Mouse (Mus musculus): Measurements from ENCODE around the gene Gm21060.
A peak's percentile ranks its signal among the peaks of the same experiment; 100 is the strongest.
"Not testable (repeated sequence)": the region's sequence is repeated elsewhere in the genome, so short reads cannot be mapped to it uniquely, and the experiment has no call there.

Gene Gm21060

DNA sequence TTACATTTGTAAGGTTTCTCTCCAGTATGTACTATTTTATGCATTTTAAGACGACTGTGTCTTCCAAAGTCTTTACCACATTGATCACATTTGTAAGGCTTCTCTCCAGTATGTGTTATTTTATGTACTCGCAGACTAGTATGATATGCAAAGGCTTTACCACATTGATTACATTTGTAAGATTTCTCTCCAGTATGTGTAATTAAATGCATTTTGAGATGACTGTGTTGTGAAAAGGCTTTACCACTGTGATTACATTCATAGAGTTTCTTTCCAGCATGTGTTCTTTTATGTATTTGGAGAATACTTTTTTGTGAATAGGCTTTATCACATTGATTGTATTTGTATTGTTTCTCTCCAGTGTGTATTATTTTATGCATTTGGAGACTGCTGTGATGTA, at the start of gene Gm21060:
Gene Gm21060 (minus strand): TSS at position 101 of the 400 bp plus-strand sequence.
- DNase-seq (ENCODE audit: low read depth, low spot score) = no peak

DNA sequence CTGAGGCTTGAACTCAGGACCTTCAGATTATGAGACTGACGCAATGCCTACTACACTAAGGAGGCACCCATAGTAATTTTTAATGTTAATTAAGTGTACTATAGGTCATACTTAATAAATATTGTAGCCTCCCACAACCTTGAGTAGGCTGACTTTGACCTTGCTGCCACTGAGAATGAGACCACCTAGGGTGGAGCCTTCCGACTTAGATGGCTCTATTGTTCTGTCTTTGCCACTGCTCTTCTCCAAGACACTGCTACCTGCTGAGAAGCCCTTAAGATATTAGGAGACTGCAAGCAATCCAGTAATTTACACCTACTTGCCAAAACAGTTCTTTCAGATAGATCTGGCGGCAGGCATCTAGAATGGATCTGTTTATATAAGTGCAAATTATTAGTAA, 24.0 kb upstream of the Gm21060 start:
- not testable (repeated sequence) for DNase-seq (ENCODE audit: low read depth, low spot score)

DNA sequence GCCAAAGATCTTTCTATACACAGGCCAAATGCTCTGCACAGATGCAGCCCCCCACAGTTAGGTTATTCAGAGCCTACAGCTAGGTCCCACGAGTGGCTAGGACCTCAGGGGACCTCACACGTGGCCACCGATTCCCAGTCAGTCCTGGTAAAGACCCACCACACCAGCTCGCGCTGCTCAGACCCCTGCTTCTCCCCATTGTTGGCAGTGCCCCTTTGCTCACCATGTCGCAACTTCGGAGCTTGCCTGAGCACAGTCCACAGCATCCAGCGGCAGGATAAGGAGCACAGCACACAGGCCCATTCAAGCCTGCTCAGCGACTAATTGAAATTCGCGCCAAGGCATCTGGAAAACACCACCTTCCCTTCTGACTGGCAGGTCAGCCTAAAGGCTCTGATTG, 16.3 kb upstream of the Gm21060 start:
- not testable (repeated sequence) for DNase-seq (ENCODE audit: low read depth, low spot score)

DNA sequence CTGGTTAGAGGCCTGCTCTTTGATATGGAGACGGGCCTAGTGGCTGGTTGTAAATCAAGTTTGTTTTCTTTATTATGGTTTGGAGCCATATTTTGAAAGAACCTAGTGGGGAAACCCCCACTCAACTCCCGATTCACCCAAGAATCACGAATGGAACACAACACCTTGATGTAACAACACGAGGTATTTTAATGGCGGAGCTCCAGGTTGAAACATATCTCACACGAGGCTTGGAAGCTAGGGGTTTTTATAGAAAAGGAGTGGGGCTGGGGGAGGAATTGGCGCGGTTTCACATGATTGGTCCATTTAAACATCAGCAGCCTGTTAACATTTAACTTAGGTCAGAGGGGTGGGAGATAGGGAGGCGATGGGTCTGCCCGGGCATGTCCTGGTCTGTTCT, 15.5 kb upstream of the Gm21060 start:
- not testable (repeated sequence) for DNase-seq (ENCODE audit: low read depth, low spot score)

- not testable (repeated sequence) for DNase-seq (ENCODE audit: low read depth, low spot score)
Measured at GRCm38 (mm10) chr19:61308083-61308482, 11.2 kb upstream of the Gm21060 start.

DNA sequence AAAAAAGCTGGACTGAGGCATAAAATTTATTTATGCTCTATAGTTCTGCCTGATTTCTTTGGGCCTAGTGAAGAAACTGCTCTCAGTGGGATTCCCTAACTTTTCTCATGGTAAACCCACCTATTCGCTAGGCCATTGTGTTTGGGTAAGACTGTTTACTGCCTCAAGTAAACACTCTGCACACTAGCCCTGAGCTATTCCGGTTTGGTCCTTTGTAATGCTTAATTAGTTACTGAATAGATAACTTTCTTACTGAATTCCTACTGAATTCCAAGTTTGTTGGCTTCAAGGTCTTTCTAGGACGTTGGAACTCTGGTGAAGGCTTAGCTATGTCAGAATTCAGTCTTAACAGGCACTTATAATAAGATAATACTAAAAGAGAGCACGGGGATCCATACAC, 11.8 kb downstream of the Gm21060 start:
- DNase-seq (ENCODE audit: low read depth, low spot score) = not testable (repeated sequence)

DNA sequence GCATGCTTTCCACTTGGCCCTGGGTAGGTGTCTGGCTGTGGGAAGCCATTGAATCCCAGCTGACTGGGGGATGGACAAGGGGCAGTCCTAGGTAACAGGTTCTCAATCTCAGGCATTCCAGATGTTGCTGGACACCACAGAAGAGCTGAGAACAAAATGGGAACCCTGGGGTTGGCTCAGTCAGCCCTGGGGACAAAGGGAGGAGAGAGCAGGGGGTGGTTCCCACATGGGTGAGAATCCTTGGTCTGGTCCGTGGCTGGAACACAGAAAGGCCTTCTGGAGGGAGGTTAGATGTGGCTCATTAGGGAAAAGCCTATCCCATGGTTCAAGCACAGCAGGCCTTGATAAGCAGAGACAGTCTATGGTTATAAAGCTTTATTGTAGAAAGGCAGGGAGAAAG, 13.3 kb downstream of the Gm21060 start:
- DNase-seq (ENCODE audit: low read depth, low spot score) = no peak

GRCm38 (mm10) chr19:61275446-61275845, 21.4 kb downstream of the Gm21060 start:
- no peak for DNase-seq (ENCODE audit: low read depth, low spot score)

- DNase-seq (ENCODE audit: low read depth, low spot score) = not testable (repeated sequence)
Measured at GRCm38 (mm10) chr19:61269141-61269540, 27.7 kb downstream of the Gm21060 start.

DNA sequence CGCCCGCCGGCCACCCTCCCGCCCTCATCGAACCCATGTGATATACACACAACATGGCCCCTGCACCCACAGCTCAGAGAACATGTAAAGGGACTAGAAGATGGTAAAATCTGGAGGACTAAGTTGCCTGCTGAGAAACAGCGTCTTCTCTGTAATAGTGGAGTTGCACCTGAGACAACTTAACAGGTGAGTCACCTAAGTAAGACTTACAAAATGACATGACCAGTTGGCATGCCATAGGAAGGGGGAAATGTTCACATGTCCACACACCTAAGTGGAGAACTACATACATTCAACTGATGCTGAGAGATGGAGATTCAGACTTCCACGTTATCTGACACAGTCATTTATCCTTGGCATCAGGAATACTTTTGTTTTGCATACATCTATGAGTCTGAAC, 29.7 kb downstream of the Gm21060 start:
- DNase-seq (ENCODE audit: low read depth, low spot score) = no peak

GRCm38 (mm10) chr19:61266651-61267050, 30.2 kb downstream of the Gm21060 start:
- no peak for DNase-seq (ENCODE audit: low read depth, low spot score)

DNA sequence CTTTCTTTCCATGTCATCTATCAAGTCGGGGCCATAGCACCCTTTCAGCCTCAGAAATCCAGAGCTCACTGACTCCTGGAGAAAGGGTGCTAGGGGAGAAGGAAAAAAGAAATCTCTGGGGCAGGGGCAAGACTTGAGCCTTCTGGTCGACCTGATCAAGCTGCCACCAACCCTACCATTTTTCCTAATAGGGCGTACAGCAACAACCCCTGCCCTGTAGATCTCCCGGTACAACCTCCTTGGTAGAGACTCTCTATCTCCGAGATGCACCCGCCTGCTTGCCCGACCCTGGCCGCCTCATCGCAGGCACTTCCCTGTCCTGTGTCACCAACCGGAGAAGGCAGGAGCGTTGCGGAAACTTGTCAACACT, 30.6 kb downstream of the Gm21060 start:
- DNase-seq (ENCODE audit: low read depth, low spot score) = no peak

DNA sequence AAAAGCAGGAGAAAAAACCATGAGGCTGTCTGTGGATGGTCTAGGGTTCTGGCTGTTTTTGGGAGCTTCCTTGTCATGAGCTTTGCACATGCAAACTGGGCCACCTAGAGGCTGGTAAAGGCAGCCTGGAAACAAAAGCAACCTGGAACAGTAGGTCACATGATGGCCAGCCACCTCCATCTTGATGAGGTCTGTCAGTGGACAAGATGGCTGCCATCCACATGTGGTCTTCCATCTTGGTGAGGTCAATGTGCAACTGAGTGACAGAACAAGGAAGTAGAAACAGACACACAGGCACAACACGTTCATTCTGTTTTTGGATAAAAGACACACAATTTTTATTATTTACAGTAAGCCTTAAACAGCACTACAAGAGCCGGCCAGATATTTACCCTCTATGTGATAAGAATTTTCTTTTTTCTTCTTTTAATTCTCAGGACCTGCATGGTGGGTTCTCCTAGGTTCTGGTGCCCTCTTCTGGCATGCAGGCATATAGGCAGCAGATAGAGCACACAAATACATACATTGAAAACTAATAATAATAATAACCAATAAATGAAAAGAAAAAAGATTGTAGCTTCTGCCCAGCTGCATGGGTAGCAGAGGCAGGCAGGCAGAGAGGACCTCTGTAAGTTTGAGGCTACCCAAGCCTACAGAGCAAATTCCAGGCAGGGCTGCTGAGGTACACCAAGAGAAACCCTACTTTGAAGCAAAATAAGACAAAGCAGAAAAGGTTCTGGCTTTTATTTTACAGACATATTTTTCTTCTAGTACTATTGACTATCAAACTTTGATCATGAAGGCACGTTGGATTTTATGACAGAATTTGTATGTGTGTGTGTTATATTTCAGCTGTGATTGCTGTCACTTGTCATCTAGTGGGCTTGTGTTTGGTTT, 31.3 kb downstream of the Gm21060 start:
- DNase-seq (ENCODE audit: low read depth, low spot score) = peak; percentile 46

DNA sequence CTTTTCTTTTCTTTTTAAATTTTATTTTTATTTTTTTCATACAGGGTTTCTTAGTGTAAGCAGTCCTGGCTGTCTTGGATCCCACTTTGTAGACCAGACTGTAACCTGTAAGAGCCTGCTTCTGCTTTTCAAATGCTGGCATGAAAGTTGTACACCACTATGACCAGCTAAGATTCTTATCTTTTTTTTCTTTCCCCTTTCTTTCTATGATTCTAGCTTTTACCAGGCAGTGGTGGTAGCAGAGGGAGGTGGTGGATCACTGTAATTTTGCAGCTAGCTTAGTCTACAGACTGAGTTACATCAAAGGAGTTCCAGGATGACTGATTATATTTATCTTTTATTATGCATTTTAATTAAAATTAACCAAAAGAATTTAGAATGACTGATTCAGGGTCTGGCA, 31.9 kb downstream of the Gm21060 start:
- DNase-seq (ENCODE audit: low read depth, low spot score) = no peak

GRCm38 (mm10) chr19:61264227-61264626, 32.6 kb downstream of the Gm21060 start:
- DNase-seq (ENCODE audit: low read depth, low spot score) = no peak

DNA sequence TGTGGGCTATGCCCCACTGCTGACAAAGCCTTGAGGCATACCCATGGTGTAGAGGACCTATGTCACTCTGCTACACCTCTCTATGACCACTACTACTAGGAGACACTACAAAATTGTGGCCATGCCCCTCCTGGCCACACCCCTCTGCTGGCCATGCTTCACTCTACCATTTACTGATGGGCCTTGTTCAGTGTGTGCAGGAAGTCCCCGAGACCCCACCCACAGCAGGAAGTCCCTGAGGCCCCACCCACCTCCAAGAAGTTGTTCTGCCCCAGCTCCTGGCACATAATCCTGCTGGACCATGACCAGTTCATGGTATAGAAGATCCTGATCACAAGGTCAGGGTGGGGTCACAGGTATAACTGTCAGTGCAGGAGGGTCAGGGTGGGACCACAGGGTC, 35.6 kb downstream of the Gm21060 start:
- DNase-seq (ENCODE audit: low read depth, low spot score) = no peak

DNA sequence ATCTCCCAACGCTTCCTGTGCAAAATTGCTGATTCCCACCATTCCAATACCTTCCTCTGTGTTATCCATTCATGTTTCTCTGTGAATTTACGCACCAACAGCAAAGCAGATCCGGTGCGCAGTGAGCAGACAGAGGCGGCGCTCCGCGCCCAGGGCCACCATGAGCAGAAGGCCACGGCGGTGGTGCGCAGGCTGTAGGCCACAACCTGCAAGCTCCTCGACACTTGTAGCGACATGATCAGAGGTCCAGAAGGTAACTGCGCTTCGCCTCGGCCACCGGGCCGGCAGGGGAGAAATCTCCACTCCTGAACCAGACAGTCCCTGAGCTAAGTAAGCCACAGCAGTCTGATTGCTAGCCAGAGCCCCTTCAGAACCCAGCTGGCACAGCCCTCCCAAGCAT, 39.1 kb downstream of the Gm21060 start:
- no peak for DNase-seq (ENCODE audit: low read depth, low spot score)

DNA sequence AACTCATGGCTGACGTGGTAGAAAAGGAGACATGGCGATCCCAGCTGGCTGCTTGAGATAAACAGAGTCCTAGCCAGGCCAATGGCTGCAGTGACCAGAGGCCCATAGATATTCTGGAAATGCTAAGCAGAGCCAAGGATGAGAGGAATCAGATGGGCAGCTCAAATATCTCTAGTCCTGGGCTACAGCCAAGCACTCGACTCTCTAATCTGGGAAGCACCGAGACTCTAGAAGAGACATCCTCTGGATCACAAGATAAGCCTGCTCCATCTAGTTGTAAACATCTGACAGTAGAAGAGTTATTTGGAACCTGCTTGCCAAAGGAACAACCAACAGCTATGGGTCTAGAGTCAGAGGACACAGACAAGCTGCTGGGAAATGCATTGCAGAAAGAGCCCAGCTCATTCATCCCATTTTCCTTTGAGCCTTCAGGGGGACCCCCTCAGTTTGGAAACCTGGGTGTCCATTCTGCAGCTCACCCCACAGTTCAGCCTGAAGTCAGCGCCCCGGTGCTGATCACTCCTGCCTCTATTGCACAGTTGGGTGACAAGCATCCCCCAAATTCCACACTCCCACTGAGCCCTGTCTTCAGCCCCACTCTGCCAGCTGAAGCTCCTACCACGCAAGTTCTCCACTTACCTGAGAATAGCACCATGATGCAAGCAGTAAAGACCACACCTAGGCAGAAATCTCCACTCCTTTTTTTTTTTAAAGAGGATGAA, 40.5 kb downstream of the Gm21060 start:
- no peak for DNase-seq (ENCODE audit: low read depth, low spot score)

GRCm38 (mm10) chr19:61247334-61247733, 49.5 kb downstream of the Gm21060 start:
- not testable (repeated sequence) for DNase-seq (ENCODE audit: low read depth, low spot score)
